Mouse (Mus musculus) small intestine, adult 2 months (tissue): ENCODE results near the gene Ctnna3. TPM values are rescaled to one million over a fixed set of nuclear protein-coding genes. Genes with fewer than 3 reads are reported as not detected.
"Not testable (repeated sequence)": the region's sequence is repeated elsewhere in the genome, so short reads cannot be mapped to it uniquely, and the experiment has no call there.

ENCODE experiments used
- H3K27ac ChIP-seq: fragments of 200-500 bp; 2 replicates; pipeline ENCODE4 v1.5.1; 2012; ENCODE audit warnings: low read depth, low read length, control low read depth, inconsistent platforms; ENCODE audit not compliant: insufficient read depth
- H3K27me3 ChIP-seq: fragments of 200-500 bp; 2 replicates; pipeline ENCODE4 v1.6.1; 2012; ENCODE audit warnings: mild to moderate bottlenecking, moderate library complexity, low read length, inconsistent platforms; ENCODE audit not compliant: control insufficient read depth, insufficient read depth
- H3K36me3 ChIP-seq: fragments of 200-500 bp; 2 replicates; pipeline ENCODE4 v1.6.1; 2012; ENCODE audit warnings: mild to moderate bottlenecking, low read length, control low read depth, inconsistent platforms; ENCODE audit not compliant: control insufficient read depth, insufficient read depth
- H3K4me1 ChIP-seq: fragments of 200-500 bp; 2 replicates; pipeline ENCODE4 v1.6.1; 2012; ENCODE audit warnings: low read length, inconsistent platforms, mixed read lengths; ENCODE audit not compliant: control insufficient read depth, insufficient read depth, insufficient read length
- H3K4me3 ChIP-seq: fragments of 200-500 bp; 2 replicates; pipeline ENCODE4 v1.5.1; 2012; ENCODE audit warnings: low read depth, mild to moderate bottlenecking, control low read depth, inconsistent platforms, low read length, moderate library complexity
- CTCF ChIP-seq: fragments of 200-500 bp; IDR thresholded peaks from 2 replicates; pipeline ENCODE4 v1.5.1; 2012; ENCODE audit warnings: low read depth, mild to moderate bottlenecking, control low read depth, inconsistent platforms, low read length, moderate library complexity, mixed read lengths; ENCODE audit not compliant: insufficient replicate concordance, insufficient read length; ENCODE audit errors: extremely low read depth
- POLR2A ChIP-seq: fragments of 200-500 bp; IDR thresholded peaks from 2 replicates; pipeline ENCODE4 v1.6.1; 2012; ENCODE audit warnings: low read depth, mild to moderate bottlenecking, control low read depth, inconsistent platforms, low read length, moderate library complexity
- WGBS: fragments of 180-500 bp; shearing (Covaris S2); methylation state at CpG from one replicate; pipeline ENCODE4 v1.1.7; 2018; 5-methylcytosine and 5-hydroxymethylcytosine counted together
- polyA plus RNA-seq: library from polyadenylated mRNA; depleted of rRNA; stranded (reverse); fragments of >200 nt; gene quantifications from 2 replicates; pipeline ENCODE4 v1.2.3, GENCODE M21; 2012; rRNA removed

The Ctnna3 gene
- polyA plus RNA-seq, 1 experiment = 0.06 TPM

DNA sequence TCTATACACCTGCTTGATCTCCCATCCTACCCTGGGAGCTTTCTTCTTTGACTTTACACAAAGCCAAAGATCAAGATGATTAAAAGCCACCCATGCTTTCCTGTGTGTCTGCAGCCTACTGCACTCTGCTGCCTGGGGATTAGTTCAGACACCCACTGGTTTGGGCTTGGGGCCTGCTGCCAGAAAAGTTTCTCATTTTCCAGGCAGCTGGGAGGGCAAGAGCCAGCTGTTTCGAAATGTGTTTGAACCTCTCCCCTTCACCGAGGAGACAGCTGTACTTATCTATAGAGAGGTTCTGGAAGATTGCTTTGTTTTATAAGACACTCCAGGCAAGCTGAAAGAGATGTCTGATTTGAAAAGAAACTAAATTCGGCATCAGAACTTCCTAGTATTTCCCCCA is 1563.0 kb downstream of the Ctnna3 start:
- Histone ChIP-seq H3K4me1 (no peaks in the 10 kb centered on the region), H3K4me3 (no peak overlapping the region), H3K36me3 (no peaks in the 10 kb centered on the region), H3K27me3 (no peaks in the 10 kb centered on the region), H3K27ac (no peak overlapping the region)
- TF ChIP-seq CTCF (no peak), POLR2A (no peak)
- WGBS = 63% methylated on average over 3 of the region's 3 CpGs

DNA sequence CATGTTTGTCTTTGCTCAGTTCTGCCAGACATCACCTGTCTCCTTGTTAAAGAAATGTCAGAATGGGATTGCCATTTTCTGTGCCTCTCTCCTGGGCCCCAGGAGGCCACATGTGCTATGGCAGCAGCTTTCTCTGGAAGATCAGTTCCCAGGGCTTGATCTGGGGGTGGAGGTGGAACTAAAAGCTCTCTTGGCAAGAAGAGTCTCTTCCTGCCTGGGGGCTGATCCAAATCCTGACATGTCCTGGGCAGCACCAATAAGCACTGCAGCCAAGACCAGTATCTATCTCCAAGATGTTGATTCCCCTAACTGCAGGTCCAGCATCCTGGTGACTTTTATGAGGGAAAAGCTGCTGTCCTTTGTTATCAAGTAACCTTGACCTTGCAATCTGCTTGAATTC is 1583.6 kb downstream of the Ctnna3 start:
- TF ChIP-seq CTCF (no peak), POLR2A (no peak)

DNA sequence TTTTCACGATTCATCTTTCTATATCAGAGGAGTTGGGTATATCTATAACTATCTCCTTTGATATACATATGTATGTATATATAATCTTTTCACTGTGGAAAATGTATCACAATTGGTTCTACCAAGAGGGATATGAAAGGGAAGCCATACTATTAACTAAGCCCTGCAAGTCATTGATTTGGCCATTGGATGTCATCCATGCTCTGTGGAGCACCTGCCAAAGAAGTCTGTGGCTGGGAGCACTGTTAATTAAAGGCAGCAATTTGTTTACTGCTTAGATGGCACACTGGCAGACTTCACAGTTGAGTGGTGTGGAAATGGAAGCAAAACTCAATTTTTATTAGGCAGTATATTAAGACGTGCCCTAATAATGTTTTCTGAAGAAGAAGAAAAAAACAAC is 1592.8 kb downstream of the Ctnna3 start:
- Histone ChIP-seq H3K27me3 (no peaks in the 10 kb centered on the region), H3K36me3 (no peaks in the 10 kb centered on the region), H3K4me1 (no peaks in the 10 kb centered on the region), H3K4me3 (no peak overlapping the region), H3K27ac (no peak overlapping the region)
- TF ChIP-seq POLR2A = no peak
- TF ChIP-seq CTCF = no peak
- 75% methylated on average over 2 of the region's 2 CpGs for WGBS

More for the DNA sequence above, 1583.6 kb downstream of the Ctnna3 start:
- no peaks in the 10 kb centered on the region for H3K36me3 ChIP-seq
- H3K27me3 ChIP-seq = no peaks in the 10 kb centered on the region
- H3K4me1 ChIP-seq = no peaks in the 10 kb centered on the region
- no peak overlapping the region for H3K4me3 ChIP-seq
- no peak overlapping the region for H3K27ac ChIP-seq

DNA sequence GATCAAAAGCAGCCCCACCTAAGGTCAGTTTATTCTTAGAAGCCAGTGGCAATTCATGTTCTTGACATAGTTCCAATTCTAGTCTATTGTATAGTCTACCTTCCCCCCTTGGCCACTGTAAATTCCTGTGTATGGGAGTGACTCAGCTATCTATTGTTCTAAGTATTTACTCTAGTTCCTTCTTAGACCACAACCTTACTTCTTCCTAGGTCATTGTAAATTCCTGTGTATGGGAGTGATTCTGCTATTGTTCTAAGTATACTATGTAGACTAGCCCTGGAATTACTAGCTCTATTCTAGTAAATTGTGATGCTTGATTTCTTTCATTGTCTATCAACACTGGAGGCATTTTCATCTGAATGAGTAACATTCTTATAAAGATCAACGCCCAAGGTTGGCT is 1603.6 kb downstream of the Ctnna3 start:
- not testable (repeated sequence) for H3K36me3 ChIP-seq, H3K27ac ChIP-seq, H3K4me1 ChIP-seq, H3K27me3 ChIP-seq, H3K4me3 ChIP-seq
- WGBS = 76% methylated on average over 1 of the region's 1 CpGs

Other genes with a start within 250 kb of the Ctnna3 start
- 0.05 TPM in 2 replicates for gene Mypn, start 226.1 kb upstream of the Ctnna3 start, polyA plus RNA-seq
- 6.0 and 7.2 TPM in 2 replicates for gene Herc4, start 186.3 kb upstream of the Ctnna3 start, polyA plus RNA-seq
- 1.7 and 4.6 TPM in 2 replicates for gene Sirt1, start 48.4 kb upstream of the Ctnna3 start, polyA plus RNA-seq
- gene Dnajc12, start 47.7 kb upstream of the Ctnna3 start, polyA plus RNA-seq = 0.15 and 0.22 TPM in 2 replicates
- gene Gm7075, start 8.3 kb upstream of the Ctnna3 start, polyA plus RNA-seq = not detected in 2 replicates